Comparison of ENCODE assay signal across 8 mouse cellular contexts in the genomic region with DNA sequence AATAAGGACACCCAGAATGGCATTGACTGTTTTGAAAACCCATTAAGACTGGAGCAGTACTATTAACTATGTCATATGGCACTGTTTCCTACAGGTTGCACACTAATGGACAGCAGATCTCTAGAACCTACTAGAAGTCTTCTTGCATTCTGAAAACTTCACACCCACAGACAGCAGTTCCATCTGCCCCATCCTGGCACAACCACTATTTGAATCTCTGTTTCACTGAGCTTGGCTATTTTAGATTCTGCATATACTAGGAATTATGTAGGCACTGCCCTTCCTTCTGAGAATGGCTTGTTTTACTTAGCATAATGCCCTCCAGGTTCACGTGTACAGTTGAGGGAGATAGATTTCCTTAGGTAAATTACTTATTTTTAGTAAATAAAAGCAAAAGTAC.
"Had no signal": no experiment of that assay in that cellular context is flagged by ENCODE, and none has a peak within 500 bp of the region (broad histone marks: within the 10 kb centered on the region; RNA-seq: fewer than 3 reads in every experiment).

No protein-coding gene starts in this region.

- ATAC-seq: midbrain, embryonic 16.5 days had no signal

- DNase-seq: kidney, adult 11 months; kidney, adult 9 months; kidney, postnatal 36 days; lung, adult 18-20 months; spleen, adult 18-20 months; thymus, adult 2 months; thymus, postnatal 25 days had no signal
